Mouse (Mus musculus) thymus, adult 2 months (tissue): ENCODE measurements around the gene Fgf9.

Experiments
- CTCF ChIP-seq: fragments of 200-500 bp; IDR thresholded peaks from 2 replicates; pipeline ENCODE4 v1.5.1; 2012; ENCODE audit warnings: mild to moderate bottlenecking, control low read depth, low read length, moderate library complexity, borderline replicate concordance; ENCODE audit not compliant: control insufficient read depth, poor library complexity, insufficient read depth; ENCODE audit errors: extremely low read depth
- POLR2A ChIP-seq: fragments of 200-500 bp; IDR thresholded peaks from 2 replicates; pipeline ENCODE4 v1.6.1; 2012; ENCODE audit warnings: mild to moderate bottlenecking, low read length, control low read depth, moderate library complexity; ENCODE audit not compliant: control insufficient read depth, poor library complexity, insufficient read depth; ENCODE audit errors: extremely low read depth

DNA sequence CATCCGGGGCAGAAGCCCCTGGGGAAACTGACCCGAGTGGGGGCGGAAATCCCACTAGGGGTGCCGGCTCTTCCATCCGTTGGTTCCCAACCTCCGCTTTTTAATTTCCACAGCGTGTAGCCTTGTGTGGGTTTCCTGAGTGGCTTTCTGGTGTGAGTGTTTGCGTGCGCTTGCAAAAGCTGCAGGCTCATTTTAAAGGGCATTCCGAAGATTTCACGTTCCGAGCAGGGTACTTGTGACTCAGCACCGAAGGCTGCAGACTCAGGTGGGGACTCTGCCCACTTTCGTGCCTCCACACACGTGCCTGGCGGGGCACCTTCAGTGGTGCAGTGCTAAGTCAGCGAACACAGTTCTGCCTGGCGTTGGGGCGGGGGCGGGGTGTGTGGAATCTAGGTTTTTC, 3.6 kb downstream of the Fgf9 start:
- TF ChIP-seq CTCF: no peak
- no peak for TF ChIP-seq POLR2A
